Mouse (Mus musculus) gastrocnemius, postnatal 25 days (tissue): Measurements from ENCODE around the gene Hist1h2bh. TPM values are rescaled to one million over a fixed set of nuclear protein-coding genes. Genes with fewer than 3 reads are reported as not detected.
"Not testable (repeated sequence)": the region's sequence is repeated elsewhere in the genome, so short reads cannot be mapped to it uniquely, and the experiment has no call there.

Experiments used
- DNase-seq: peaks from one replicate; pipeline ENCODE4 v3.0.0; 2022
- total RNA-seq, 2 experiments: library from RNA; stranded (reverse); gene quantifications; 1 replicate in 1 of 2; 2 replicates in 1 of 2; pipeline ENCODE4 v1.2.3; 2021

Gene Hist1h2bh
- total RNA-seq, 2 experiments from 2014 or later: 0.90 to 1.7 TPM

DNA sequence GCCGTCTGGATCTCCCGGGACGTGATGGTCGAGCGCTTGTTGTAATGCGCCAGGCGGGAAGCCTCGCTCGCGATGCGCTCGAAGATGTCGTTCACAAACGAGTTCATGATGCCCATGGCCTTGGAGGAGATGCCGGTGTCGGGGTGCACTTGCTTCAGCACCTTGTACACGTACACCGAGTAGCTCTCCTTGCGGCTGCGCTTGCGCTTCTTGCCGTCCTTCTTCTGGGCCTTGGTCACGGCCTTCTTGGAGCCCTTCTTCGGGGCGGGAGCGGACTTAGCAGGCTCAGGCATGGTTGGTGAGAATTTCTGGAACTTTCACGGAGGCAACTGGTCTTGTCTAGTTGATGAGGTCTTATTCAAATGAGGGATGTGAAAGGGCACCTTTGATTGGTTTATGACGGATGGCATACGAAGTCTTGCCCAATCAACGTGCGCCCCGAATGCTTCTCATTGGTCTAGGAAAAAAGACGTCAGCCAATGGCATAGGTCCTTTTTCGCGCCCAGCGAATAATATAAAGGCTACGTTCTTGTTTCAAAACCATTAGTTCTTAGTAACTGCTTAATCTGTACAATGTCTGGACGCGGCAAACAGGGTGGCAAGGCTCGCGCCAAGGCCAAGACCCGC, 30.8 kb upstream of the Hist1h2bh start, which contains the start of the genes Hist1h2bf and Hist1h2ad:
Hist1h2bf (minus strand) TSS at position 299 of the 627 bp plus-strand sequence.
Hist1h2ad (plus strand) TSS at position 484 of the 627 bp plus-strand sequence.
- DNase-seq: peak; percentile 80

DNA sequence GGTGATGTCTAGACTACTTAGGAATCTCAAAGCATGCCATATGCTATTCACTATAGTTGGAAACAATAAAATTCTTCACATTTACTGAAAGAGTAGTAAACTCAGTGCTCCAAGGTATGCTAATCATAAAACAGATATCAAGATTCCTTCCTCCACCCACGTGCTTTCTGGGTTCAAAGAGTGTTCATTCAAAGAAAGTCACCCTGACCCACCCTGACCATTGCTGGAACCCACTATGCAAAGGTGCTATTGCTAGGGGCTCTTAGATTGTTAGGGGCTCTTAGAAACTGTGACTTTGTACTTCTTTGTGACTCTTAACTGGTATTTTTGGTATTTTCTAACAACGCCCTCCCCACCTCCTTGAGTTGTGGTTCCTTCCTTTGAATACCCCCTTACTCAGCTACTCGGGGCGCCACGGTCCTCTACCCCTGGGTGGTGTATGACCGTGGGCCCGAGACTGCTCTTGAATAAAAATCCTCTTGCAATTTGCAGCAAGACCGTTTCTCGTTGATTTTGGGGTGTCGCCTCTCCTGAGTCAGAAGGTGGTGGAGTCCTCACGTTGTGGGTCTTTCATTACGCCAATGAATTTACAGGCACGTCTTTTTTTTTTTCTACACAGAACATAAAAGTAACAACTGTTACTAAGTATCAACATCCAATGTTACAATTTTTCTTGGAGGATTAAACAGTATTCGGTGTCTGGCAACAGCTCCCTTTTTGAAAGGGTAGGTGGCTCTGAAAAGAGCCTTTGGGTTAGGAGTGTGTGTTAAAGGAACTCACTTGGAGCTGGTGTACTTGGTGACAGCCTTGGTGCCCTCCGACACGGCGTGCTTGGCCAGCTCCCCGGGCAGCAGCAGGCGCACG, 30.1 kb upstream of the Hist1h2bh start:
- not testable (repeated sequence) for DNase-seq

- DNase-seq: no peak
Measured at GRCm38 (mm10) chr13:23572218-23573033, 29.2 kb upstream of the Hist1h2bh start.

- not testable (repeated sequence) for DNase-seq
Measured at GRCm38 (mm10) chr13:23571504-23572217, 28.5 kb upstream of the Hist1h2bh start.

DNA sequence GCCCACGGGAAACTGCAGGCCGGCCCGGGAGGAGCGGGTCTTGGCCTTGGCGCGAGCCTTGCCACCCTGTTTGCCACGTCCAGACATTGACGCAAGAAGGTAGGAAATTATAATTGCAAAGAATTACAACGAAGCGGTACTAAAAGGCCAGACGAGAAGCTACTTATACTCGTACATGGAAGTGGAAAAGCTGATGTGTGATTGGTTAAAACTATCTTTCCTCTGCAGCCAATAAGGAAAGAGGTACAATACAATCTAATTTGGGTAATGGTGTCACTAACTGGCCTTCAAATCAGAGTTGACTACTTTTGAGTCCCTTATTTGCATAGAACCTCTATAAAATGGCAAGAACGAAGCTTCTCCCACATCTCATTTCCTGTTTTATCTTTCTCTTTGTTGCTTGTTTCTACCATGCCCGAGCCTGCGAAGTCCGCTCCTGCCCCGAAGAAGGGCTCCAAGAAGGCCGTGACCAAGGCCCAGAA, 27.9 kb upstream of the Hist1h2bh start, which contains the start of the genes Hist1h2ae and Hist1h2bg:
Hist1h2ae (minus strand) TSS at position 199 of the 482 bp plus-strand sequence.
Hist1h2bg (plus strand) TSS at position 375 of the 482 bp plus-strand sequence.
- peak; percentile 52 for DNase-seq

DNA sequence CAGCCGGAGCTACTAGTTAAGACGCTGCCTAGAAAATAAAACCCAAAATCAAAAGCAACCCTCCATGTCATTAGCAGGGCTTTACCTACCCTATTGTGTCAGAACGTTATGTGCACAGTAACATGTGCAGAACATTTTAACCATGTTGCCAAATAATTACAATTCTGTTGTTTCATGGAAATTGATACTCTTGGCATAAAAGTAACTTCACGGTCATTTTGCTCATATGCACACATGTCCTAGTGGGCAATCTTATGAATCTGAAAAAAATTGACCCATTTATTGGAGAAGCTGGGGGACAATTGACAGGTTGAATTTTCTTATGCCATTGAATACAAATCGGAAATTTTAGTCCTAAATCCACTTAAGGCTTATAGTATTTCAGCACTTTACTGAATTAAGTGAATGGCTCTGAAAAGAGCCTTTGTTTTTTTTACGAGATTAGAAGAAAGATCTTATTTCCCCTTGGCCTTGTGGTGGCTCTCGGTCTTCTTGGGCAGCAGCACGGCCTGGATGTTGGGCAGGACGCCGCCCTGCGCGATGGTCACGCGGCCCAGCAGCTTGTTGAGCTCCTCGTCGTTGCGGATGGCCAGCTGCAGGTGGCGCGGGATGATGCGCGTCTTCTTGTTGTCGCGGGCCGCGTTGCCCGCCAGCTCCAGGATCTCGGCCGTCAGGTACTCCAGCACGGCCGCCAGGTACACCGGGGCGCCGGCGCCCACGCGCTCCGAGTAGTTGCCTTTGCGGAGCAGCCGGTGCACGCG, 27.2 kb upstream of the Hist1h2bh start:
- not testable (repeated sequence) for DNase-seq

GRCm38 (mm10) chr13:23564482-23564881, 21.3 kb upstream of the Hist1h2bh start:
- no peak for DNase-seq

- no peak for DNase-seq
Measured at GRCm38 (mm10) chr13:23562699-23563462, 19.7 kb upstream of the Hist1h2bh start.

GRCm38 (mm10) chr13:23561883-23562659, 18.9 kb upstream of the Hist1h2bh start, which contains the start of gene Hist1h3e:
Gene Hist1h3e, minus strand, starts transcription at chr13:23562369.
- DNase-seq: peak; percentile 89

- DNase-seq: not testable (repeated sequence)
Measured at GRCm38 (mm10) chr13:23561531-23561882, 18.3 kb upstream of the Hist1h2bh start.

- DNase-seq: not testable (repeated sequence)
Measured at GRCm38 (mm10) chr13:23560699-23561098, 17.5 kb upstream of the Hist1h2bh start.

DNA sequence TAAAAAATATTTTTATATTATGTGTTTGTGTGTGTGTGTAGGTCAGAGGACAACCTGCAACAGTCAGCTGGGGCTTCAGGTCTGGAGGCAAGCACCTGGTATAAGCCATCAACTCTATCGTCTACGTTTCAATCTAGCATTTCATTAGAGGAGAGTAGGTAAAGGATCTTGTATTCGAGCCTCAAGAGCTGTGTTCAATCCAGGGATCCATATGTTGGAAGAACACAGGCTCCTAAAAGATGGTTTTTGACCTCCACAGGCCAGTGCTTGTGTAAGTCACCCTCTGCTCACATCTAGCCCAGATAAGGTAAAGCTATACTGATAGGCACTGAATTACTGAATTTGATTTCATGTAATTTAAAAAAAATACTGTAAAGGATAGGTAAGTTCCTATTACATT, 13.7 kb upstream of the Hist1h2bh start:
- DNase-seq: no peak

DNA sequence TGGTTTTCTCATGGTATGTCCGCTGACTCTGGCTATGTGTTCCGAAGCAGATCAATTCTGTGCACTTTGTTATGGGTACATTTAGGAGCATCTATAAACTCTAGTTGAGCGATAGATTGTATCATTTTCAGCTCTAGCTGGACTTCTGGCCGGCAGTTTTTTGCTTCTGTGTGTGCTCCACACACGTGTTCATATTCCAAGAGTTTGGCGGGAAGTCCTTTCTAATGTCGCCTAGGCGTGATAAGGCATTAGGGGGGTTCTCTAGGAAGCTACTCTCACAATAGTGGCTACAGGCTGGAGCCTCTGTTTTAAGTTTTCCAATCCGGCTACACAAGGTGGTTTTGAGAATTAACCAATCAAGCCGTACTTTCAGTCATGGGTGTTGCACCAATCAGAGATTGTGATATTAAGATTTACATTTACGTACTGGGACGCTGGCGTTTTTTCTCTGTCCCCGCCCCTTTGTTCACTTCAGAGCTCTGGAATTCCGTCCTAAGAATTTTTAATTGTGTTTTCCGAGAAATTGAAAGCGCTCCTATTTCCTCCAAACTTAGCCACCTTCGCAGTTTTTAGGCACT, 12.7 kb upstream of the Hist1h2bh start:
- DNase-seq: peak; percentile 62

DNA sequence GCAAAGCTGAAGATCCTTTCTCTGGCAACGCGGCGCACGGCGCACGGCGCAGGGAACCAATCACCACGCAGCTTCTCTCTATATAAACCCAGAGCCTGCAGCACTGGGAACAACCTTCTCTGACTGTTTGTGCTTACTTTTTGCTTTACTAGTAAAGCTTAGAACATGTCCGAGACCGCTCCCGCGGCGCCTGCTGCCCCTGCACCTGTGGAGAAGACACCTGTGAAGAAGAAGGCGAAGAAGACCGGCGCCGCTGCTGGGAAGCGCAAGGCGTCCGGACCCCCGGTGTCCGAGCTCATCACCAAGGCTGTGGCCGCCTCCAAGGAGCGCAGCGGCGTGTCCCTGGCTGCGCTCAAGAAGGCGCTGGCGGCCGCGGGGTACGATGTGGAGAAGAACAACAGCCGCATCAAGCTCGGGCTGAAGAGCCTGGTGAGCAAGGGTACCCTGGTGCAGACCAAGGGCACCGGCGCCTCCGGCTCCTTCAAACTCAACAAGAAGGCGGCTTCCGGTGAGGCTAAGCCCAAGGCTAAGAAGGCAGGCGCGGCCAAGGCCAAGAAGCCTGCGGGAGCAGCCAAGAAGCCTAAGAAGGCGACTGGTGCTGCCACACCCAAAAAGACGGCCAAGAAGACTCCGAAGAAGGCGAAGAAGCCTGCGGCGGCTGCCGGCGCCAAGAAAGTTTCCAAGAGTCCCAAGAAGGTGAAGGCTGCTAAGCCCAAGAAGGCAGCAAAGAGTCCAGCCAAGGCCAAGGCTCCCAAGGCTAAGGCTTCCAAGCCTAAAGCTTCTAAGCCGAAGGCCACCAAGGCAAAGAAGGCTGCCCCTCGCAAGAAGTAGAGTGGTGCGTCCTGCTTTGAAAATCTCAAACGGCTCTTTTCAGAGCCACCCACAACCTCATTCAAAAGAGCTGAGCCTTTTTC, 12.0 kb upstream of the Hist1h2bh start:
- DNase-seq: peak; percentile 58

DNA sequence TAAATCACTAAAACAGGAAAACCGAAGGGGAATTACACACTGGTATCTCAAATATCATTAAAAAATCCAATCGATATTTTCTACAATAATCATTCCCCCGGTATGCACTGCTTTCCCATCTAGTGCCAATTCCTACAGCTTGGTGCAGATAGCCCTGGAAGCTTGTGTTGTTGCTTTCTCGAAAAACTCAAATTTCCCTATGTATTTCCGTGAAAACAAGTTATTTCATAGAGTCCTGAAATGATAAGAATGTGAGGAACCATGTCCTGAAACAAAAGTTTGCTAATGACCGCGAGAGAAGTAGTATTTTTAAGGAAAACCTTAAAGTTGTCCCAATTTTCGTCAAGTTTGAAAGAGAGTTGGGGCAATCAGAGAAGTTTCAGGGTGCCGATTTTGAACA, 11.2 kb upstream of the Hist1h2bh start:
- no peak for DNase-seq

DNA sequence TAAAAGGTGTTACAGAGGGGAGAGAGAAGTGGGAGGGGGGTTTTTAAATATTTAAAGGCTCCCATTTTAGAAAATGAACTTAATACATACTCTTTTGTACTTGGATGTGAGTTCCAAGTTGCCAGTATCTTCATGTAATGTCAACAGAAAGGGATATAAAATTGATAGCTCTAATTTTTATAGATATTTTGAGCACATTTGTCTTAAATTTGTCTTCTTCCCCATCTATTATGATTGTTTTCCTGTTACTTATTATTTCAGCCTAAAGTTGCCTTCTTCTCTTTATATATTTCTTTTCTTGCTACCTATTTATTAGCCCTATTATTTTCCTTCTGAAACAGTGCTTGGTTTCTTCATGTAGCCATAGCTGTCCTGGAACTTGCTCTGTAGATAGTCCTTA, 9.8 kb upstream of the Hist1h2bh start, which contains the start of gene Hist1h1d:
Hist1h1d (plus strand) TSS at position 301 of the 400 bp plus-strand sequence.
- no peak for DNase-seq
